Mouse (Mus musculus) forebrain, embryonic 10.5 days (tissue): ENCODE measurements around the gene Cbx5. TPM values are rescaled to one million over a fixed set of nuclear protein-coding genes. Genes with fewer than 3 reads are reported as not detected.

Experiments
- DNase-seq: peaks from one replicate; pipeline ENCODE4 v3.0.0-alpha.2; 2017; ENCODE audit warnings: low spot score; ENCODE audit errors: extremely low spot score
- H3K27ac ChIP-seq: fragments of 300-500 bp; sonication (generic); 2 replicates; pipeline ENCODE4 v1.5.1; 2016; ENCODE audit warnings: mild to moderate bottlenecking
- H3K27me3 ChIP-seq: fragments of 300-500 bp; sonication (generic); 2 replicates; pipeline ENCODE4 v1.6.1; 2016; ENCODE audit warnings: mild to moderate bottlenecking; ENCODE audit not compliant: poor library complexity, severe bottlenecking
- H3K36me3 ChIP-seq: fragments of 300-500 bp; sonication (generic); replicated peaks from 2 replicates; pipeline ENCODE4 v1.6.1; 2016; ENCODE audit warnings: mild to moderate bottlenecking, moderate library complexity
- H3K4me1 ChIP-seq: fragments of 300-500 bp; sonication (generic); 2 replicates; pipeline ENCODE4 v1.6.1; 2016
- H3K4me3 ChIP-seq: fragments of 300-500 bp; sonication (generic); 2 replicates; pipeline ENCODE4 v1.5.1; 2016; ENCODE audit warnings: mild to moderate bottlenecking, moderate library complexity
- H3K9me3 ChIP-seq: fragments of 300-500 bp; sonication (generic); 2 replicates; pipeline ENCODE4 v1.6.1; 2016; ENCODE audit warnings: mild to moderate bottlenecking, moderate library complexity
- WGBS: fragments of 180-500 bp; shearing (Covaris S2); methylation state at CpG from one replicate; pipeline ENCODE4 v1.1.7; 2016; 5-methylcytosine and 5-hydroxymethylcytosine counted together
- polyA plus RNA-seq: library from polyadenylated mRNA; unstranded; fragments of >200 nt; fragmentation: Nextera tagmentation; extraction: Ambion mirVana; gene quantifications from 2 replicates; pipeline ENCODE4 v1.2.1, GENCODE M21; 2016

The Cbx5 gene
- polyA plus RNA-seq, 1 experiment from 2014 or later: 212 TPM

GRCm38 (mm10) chr15:103227022-103227421 lies 12.6 kb downstream of the Cbx5 start:
- H3K4me1 ChIP-seq: peaks cover 14% of the 10 kb centered on the region; the same call in 1 of the 2 replicates
- H3K27me3 ChIP-seq: no peaks in the 10 kb centered on the region
- WGBS: 81% methylated on average over 3 of the region's 3 CpGs
- no peak overlapping the region for H3K27ac ChIP-seq
- no peak for DNase-seq
- no peak overlapping the region for H3K4me3 ChIP-seq
- H3K36me3 ChIP-seq: peaks cover 40% of the 10 kb centered on the region
- no peaks in the 10 kb centered on the region for H3K9me3 ChIP-seq

- no peak for DNase-seq
- Histone ChIP-seq H3K4me3 (no peak overlapping the region), H3K27me3 (no peaks in the 10 kb centered on the region), H3K36me3 (peaks cover 59% of the 10 kb centered on the region), H3K9me3 (no peaks in the 10 kb centered on the region), H3K4me1 (peaks cover 10% of the 10 kb centered on the region; the same call in 1 of the 2 replicates), H3K27ac (no peak overlapping the region)
- 88% methylated on average over 2 of the region's 2 CpGs for WGBS
Observed at GRCm38 (mm10) chr15:103224161-103224560, 15.5 kb downstream of the Cbx5 start.

GRCm38 (mm10) chr15:103221386-103221785 lies 18.2 kb downstream of the Cbx5 start:
- no peaks in the 10 kb centered on the region for H3K27me3 ChIP-seq
- no peak overlapping the region for H3K4me3 ChIP-seq
- WGBS: 88% methylated on average over 1 of the region's 1 CpGs
- H3K27ac ChIP-seq: no peak overlapping the region
- no peak for DNase-seq
- peaks cover 57% of the 10 kb centered on the region for H3K36me3 ChIP-seq
- H3K9me3 ChIP-seq: no peaks in the 10 kb centered on the region
- H3K4me1 ChIP-seq: peaks cover 20% of the 10 kb centered on the region

GRCm38 (mm10) chr15:103220785-103221184 lies 18.8 kb downstream of the Cbx5 start:
- no peaks in the 10 kb centered on the region for H3K9me3 ChIP-seq
- H3K4me3 ChIP-seq: no peak overlapping the region
- H3K4me1 ChIP-seq: peaks cover 26% of the 10 kb centered on the region
- H3K27me3 ChIP-seq: no peaks in the 10 kb centered on the region
- H3K27ac ChIP-seq: no peak overlapping the region
- DNase-seq: no peak
- H3K36me3 ChIP-seq: peaks cover 57% of the 10 kb centered on the region
- WGBS: 95% methylated on average over 3 of the region's 3 CpGs

GRCm38 (mm10) chr15:103216052-103216451 lies 23.6 kb downstream of the Cbx5 start:
- peaks cover 48% of the 10 kb centered on the region for H3K36me3 ChIP-seq
- no peak for DNase-seq
- WGBS: 8% methylated on average over 2 of the region's 2 CpGs
- no peaks in the 10 kb centered on the region for H3K9me3 ChIP-seq
- peak overlapping the region; percentile 92 for H3K27ac ChIP-seq
- H3K27me3 ChIP-seq: no peaks in the 10 kb centered on the region
- peaks cover 51% of the 10 kb centered on the region for H3K4me1 ChIP-seq
- H3K4me3 ChIP-seq: peak overlapping the region; percentile 52

GRCm38 (mm10) chr15:103214971-103215907 lies 24.4 kb downstream of the Cbx5 start:
- Histone ChIP-seq H3K36me3 (peaks cover 48% of the 10 kb centered on the region), H3K27ac (peak overlapping the region; percentile 92), H3K27me3 (no peaks in the 10 kb centered on the region), H3K9me3 (no peaks in the 10 kb centered on the region), H3K4me1 (peaks cover 51% of the 10 kb centered on the region), H3K4me3 (peak overlapping the region; percentile 52)
- under 1% methylated on average over 15 of the region's 15 CpGs for WGBS
- peak; percentile 90 for DNase-seq

- H3K36me3 ChIP-seq: peaks cover 48% of the 10 kb centered on the region
- H3K9me3 ChIP-seq: no peaks in the 10 kb centered on the region
- peak overlapping the region; percentile 92 for H3K27ac ChIP-seq
- peak overlapping the region; percentile 52 for H3K4me3 ChIP-seq
- WGBS: 20% methylated on average over 2 of the region's 2 CpGs
- no peak for DNase-seq
- H3K4me1 ChIP-seq: peaks cover 51% of the 10 kb centered on the region
- no peaks in the 10 kb centered on the region for H3K27me3 ChIP-seq
Observed at GRCm38 (mm10) chr15:103214149-103214548, 25.5 kb downstream of the Cbx5 start.

- DNase-seq: no peak
- no peaks in the 10 kb centered on the region for H3K9me3 ChIP-seq
- H3K27me3 ChIP-seq: no peaks in the 10 kb centered on the region
- H3K36me3 ChIP-seq: peaks cover 100% of the 10 kb centered on the region
- WGBS: 71% methylated on average over 2 of the region's 2 CpGs
- H3K27ac ChIP-seq: no peak overlapping the region
- no peak overlapping the region for H3K4me3 ChIP-seq
- H3K4me1 ChIP-seq: no peaks in the 10 kb centered on the region
Observed at GRCm38 (mm10) chr15:103205156-103205555, 34.5 kb downstream of the Cbx5 start.

GRCm38 (mm10) chr15:103202088-103202793 lies 37.4 kb downstream of the Cbx5 start:
- DNase-seq: no peak
- Histone ChIP-seq H3K27ac (no peak overlapping the region), H3K36me3 (peaks cover 100% of the 10 kb centered on the region), H3K4me1 (no peaks in the 10 kb centered on the region), H3K27me3 (no peaks in the 10 kb centered on the region), H3K4me3 (no peak overlapping the region), H3K9me3 (no peaks in the 10 kb centered on the region)
- WGBS: 86% methylated on average over 6 of the region's 6 CpGs

GRCm38 (mm10) chr15:103197785-103198184 lies 41.8 kb downstream of the Cbx5 start:
- H3K27me3 ChIP-seq: no peaks in the 10 kb centered on the region
- H3K9me3 ChIP-seq: no peaks in the 10 kb centered on the region
- H3K4me3 ChIP-seq: no peak overlapping the region
- DNase-seq: no peak
- H3K27ac ChIP-seq: no peak overlapping the region
- WGBS: 94% methylated on average over 4 of the region's 4 CpGs
- H3K4me1 ChIP-seq: no peaks in the 10 kb centered on the region
- peaks cover 100% of the 10 kb centered on the region for H3K36me3 ChIP-seq

- 88% methylated on average over 1 of the region's 1 CpGs for WGBS
- no peak for DNase-seq
- H3K9me3 ChIP-seq: no peaks in the 10 kb centered on the region
- no peaks in the 10 kb centered on the region for H3K4me1 ChIP-seq
- H3K27me3 ChIP-seq: no peaks in the 10 kb centered on the region
- H3K36me3 ChIP-seq: peaks cover 100% of the 10 kb centered on the region
- no peak overlapping the region for H3K27ac ChIP-seq
- H3K4me3 ChIP-seq: no peak overlapping the region
Observed at GRCm38 (mm10) chr15:103196835-103197234, 42.8 kb downstream of the Cbx5 start.

- Histone ChIP-seq H3K4me1 (no peaks in the 10 kb centered on the region), H3K27me3 (no peaks in the 10 kb centered on the region), H3K27ac (no peak overlapping the region), H3K9me3 (no peaks in the 10 kb centered on the region), H3K36me3 (peaks cover 94% of the 10 kb centered on the region), H3K4me3 (no peak overlapping the region)
- DNase-seq: no peak
- WGBS: 90% methylated on average over 2 of the region's 2 CpGs
Observed at GRCm38 (mm10) chr15:103193606-103194005, 46.0 kb downstream of the Cbx5 start.
